Mouse (Mus musculus): ENCODE measurements around the gene Zfp991.
A peak's percentile ranks its signal among the peaks of the same experiment; 100 is the strongest.
"Not testable (repeated sequence)": the region's sequence is repeated elsewhere in the genome, so short reads cannot be mapped to it uniquely, and the experiment has no call there.

Gene Zfp991

GRCm38 (mm10) chr4:147181969-147182705 lies 50.3 kb downstream of the Zfp991 start:
- DNase-seq (ENCODE audit: low spot score in 2 of 2) = not testable (repeated sequence)

- DNase-seq (ENCODE audit: low spot score in 2 of 2) = not testable (repeated sequence)
These were observed 55.0 kb downstream of the Zfp991 start for GRCm38 (mm10) chr4:147186824-147187223.

- DNase-seq (ENCODE audit: low spot score in 2 of 2) = not testable (repeated sequence)
These were observed 55.6 kb downstream of the Zfp991 start for GRCm38 (mm10) chr4:147187283-147187965.

- DNase-seq (ENCODE audit: low spot score in 2 of 2) = not testable (repeated sequence)
These were observed 63.3 kb downstream of the Zfp991 start for GRCm38 (mm10) chr4:147195186-147195585.

GRCm38 (mm10) chr4:147197210-147197609 lies 65.4 kb downstream of the Zfp991 start:
- not testable (repeated sequence) for DNase-seq (ENCODE audit: low spot score in 2 of 2)

GRCm38 (mm10) chr4:147199055-147199750 lies 67.4 kb downstream of the Zfp991 start:
- not testable (repeated sequence) for DNase-seq (ENCODE audit: low spot score in 2 of 2)

GRCm38 (mm10) chr4:147201920-147202660 lies 70.3 kb downstream of the Zfp991 start:
- not testable (repeated sequence) for DNase-seq (ENCODE audit: low spot score in 2 of 2)

- not testable (repeated sequence) for DNase-seq (ENCODE audit: low spot score in 2 of 2)
These were observed 80.5 kb downstream of the Zfp991 start for GRCm38 (mm10) chr4:147212182-147212928.

GRCm38 (mm10) chr4:147214233-147214632 lies 82.4 kb downstream of the Zfp991 start:
- DNase-seq (ENCODE audit: low spot score in 2 of 2) = not testable (repeated sequence)

- DNase-seq (ENCODE audit: low spot score in 2 of 2) = not testable (repeated sequence)
These were observed 85.8 kb downstream of the Zfp991 start for GRCm38 (mm10) chr4:147217676-147218075.

- DNase-seq (ENCODE audit: low spot score in 2 of 2) = not testable (repeated sequence)
These were observed 87.7 kb downstream of the Zfp991 start for GRCm38 (mm10) chr4:147219319-147220070.

- DNase-seq (ENCODE audit: low spot score in 2 of 2) = not testable (repeated sequence)
These were observed 88.4 kb downstream of the Zfp991 start for GRCm38 (mm10) chr4:147220226-147220625.

GRCm38 (mm10) chr4:147222021-147222420 lies 90.2 kb downstream of the Zfp991 start:
- peak in 1 of 2 experiments; percentile 18 for DNase-seq (ENCODE audit: low spot score in 2 of 2)

GRCm38 (mm10) chr4:147223778-147224435 lies 92.1 kb downstream of the Zfp991 start:
- DNase-seq (ENCODE audit: low spot score in 2 of 2) = peak in 1 of 2 experiments; percentile 29

- DNase-seq (ENCODE audit: low spot score in 2 of 2) = not testable (repeated sequence)
These were observed 93.8 kb downstream of the Zfp991 start for GRCm38 (mm10) chr4:147225616-147226015.

- DNase-seq (ENCODE audit: low spot score in 2 of 2) = not testable (repeated sequence)
These were observed 98.2 kb downstream of the Zfp991 start for GRCm38 (mm10) chr4:147230026-147230425.

Data from frontal cortex, postnatal 25 days (tissue).